Mouse (Mus musculus) layer of hippocampus, adult 8-10 months (tissue): ENCODE results near the gene Pard3. TPM values are rescaled to one million over a fixed set of nuclear protein-coding genes. Genes with fewer than 3 reads are reported as not detected.

ENCODE experiments used
- DNase-seq, 2 experiments: peaks; one replicate each; pipeline ENCODE4 v3.0.0; 2022; ENCODE audit warnings: low spot score in 2 of 2
- total RNA-seq, 4 experiments: library from RNA; stranded (reverse); gene quantifications; 2 replicates each; pipeline ENCODE4 v1.2.4; 2022

Pard3 gene
- total RNA-seq, 4 experiments from 2014 or later: 22.7 to 28.9 (median 25.4) TPM

GRCm38 (mm10) chr8:127428004-127428403 is 364.3 kb downstream of the Pard3 start:
- no peak for DNase-seq

DNA sequence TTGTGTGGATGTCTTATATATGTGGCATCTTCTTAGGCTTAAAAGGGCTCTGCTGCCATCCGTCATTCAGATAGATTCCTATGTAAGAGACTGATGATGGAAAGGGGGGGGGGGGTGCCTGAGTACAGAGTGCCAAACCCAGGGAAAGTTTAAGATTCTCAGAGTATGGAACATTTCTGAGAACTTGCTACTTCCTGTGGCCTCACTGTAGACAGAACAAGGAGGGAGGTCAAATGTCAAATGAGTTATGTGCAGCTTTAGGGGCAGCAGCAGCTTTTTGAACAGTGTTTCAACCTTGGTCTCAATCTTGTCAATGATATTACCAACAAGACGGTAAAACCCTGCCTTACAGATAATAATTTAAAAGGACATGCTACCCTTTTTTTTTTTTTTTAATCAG is 367.5 kb downstream of the Pard3 start:
- no peak for DNase-seq

- DNase-seq: no peak
These were observed 372.3 kb downstream of the Pard3 start for GRCm38 (mm10) chr8:127435975-127436374.

DNA sequence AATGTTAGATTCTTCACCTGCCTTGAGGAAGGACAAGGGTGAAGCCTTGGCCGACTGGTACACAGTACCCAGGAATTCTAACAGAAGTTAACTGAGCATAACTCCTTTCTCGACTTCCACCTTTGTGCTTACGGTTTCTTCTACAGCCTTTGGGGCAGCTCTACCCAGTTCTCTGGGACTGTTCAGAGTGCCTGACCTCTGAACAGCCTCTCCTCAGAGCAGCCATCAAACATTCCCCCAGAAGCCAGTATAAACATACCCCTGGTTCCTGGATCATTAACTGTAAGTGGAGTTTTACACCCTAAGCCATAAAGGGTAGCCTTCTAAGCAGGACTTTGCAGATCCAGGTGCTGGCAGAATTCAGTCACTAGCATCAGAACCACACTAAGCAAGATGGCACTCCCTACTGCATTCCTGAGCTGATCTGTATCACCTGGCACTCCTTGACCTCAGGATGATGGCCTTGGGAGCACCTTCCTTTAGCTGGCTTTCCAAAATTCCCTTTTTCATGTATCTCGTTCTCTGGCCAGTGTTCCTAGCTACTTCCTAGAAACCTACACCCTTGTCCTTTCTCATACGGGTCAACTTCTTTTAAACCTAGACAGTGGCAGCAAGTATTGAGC is 374.0 kb downstream of the Pard3 start:
- DNase-seq: no peak

GRCm38 (mm10) chr8:127438625-127439391 is 375.1 kb downstream of the Pard3 start:
- peak; percentile 59 to 67 for DNase-seq

GRCm38 (mm10) chr8:127439392-127440160 is 375.9 kb downstream of the Pard3 start:
- peak; percentile 57 to 63 for DNase-seq

GRCm38 (mm10) chr8:127440161-127440833 is 376.6 kb downstream of the Pard3 start:
- no peak for DNase-seq

DNA sequence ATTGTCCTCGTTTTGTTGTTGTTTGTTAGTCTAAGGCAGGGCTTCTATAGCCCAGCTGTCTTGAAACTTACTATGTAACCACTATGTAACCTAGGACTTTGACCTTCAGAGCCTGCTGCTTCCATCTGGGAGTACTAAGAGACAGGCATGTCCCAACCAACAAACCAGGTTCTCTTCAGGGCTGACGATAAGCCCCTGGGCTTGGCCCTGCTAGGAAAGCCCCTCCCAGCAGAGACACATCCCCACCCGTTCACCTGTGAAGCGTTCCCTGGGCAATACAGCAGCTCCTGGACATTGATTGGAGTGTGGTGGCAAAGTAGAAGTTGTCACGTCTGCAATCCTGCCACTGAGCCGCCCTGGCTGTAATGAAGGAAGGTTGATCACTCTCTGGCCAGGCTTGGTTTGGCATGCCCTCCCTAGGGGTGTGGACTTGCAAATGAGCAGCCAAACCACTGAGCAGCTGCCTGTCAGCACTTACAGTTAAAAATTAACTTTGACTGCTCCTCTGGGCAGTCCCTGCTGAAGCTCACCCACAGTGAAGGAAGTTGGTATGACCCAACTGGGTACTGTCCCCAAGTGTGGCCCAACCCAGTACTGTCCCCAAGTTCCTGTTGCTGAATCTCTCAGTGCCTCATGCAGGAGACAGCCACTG is 377.3 kb downstream of the Pard3 start:
- no peak for DNase-seq

DNA sequence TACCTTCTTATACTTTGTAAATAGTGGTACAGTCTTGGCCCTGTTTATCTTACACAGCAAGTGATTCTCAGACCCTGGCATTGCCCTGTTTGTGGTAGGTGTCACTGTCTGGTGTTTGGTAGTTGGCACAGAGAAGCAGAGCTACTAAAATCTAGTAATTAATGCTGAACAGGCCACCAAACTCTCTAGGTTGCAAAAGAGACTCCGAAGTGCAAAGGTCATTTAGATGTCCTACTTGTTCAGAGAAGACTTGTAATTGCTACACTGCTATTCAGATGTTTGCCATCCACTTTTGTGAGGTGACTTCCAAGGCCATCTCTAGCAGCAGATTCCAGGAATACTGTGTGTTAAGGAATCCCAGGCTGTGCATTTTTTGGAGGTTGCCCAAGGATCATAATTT is 383.7 kb downstream of the Pard3 start:
- DNase-seq: no peak

- no peak for DNase-seq
These were observed 385.6 kb downstream of the Pard3 start for GRCm38 (mm10) chr8:127449066-127449840.

GRCm38 (mm10) chr8:127450954-127451668 is 387.4 kb downstream of the Pard3 start:
- no peak for DNase-seq

- DNase-seq: no peak
These were observed 388.7 kb downstream of the Pard3 start for GRCm38 (mm10) chr8:127452364-127452763.

GRCm38 (mm10) chr8:127457901-127458300 is 394.2 kb downstream of the Pard3 start:
- DNase-seq: no peak

DNA sequence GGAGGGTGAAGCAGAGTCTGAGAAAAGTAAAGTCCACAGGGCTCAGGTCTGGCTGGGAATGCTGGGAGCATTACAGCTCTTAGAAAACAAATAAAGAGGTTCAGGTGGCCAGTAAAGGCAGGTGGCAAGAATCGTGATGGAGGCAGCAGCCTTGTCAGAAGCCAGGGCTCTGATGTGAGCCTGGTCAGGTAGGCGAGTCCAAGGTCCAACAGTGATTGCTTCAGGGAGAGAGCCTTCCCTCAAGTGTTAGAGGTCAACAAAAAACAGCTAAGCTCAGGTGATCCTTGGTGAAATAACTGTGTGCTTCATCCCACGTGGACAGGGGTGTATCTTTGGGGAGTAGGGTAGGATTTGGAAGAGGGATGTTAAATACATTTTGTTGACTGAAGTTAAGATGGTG is 397.5 kb downstream of the Pard3 start:
- DNase-seq: no peak

DNA sequence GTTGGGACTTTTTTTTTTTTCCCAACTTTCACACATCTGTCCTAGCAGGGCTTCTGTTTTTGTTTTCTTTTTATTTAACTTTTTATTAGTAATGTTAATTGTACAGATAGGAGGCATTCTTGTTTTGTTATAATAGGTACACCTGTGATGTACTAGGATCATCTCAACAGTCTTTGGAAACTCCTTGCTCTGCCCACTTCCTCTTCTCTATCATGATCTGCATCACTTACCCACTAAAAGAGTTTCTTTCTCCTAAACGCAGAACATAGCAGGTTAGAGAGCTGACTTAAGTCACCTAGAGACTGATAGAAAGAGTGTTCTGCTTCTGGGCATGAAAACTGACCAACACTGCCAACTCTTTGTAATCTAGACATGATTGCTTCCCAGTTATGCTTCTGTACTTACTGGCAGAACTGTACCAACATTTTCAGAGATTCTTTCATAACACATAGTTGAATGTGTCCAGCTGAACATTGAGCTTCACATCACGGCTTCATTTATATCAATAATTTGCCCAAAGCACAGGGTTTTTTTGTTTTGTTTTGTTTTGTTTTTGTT is 398.8 kb downstream of the Pard3 start:
- DNase-seq: no peak

- DNase-seq: no peak
These were observed 400.6 kb downstream of the Pard3 start for GRCm38 (mm10) chr8:127464300-127464699.

DNA sequence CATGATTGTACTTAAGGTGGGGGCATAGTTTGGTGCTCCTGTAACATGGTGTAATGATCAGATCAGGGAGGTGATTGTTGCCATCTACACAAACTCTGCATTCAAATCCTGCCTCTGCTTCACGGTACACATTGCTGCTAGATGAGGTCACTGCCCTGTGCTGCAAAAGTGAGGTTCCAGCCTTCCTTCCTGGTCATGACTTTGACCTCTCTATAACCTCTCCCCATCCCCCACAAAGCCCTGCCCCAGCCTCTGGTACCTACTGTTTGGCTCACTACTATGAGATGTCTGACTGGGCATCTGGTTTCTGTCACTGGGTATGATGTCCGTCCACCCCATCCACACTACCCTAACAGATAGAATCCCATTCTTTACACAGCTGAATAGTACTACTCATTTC is 408.5 kb downstream of the Pard3 start:
- DNase-seq: no peak

- DNase-seq: peak; percentile 50 to 66
These were observed 416.3 kb downstream of the Pard3 start for GRCm38 (mm10) chr8:127480003-127480402.

DNA sequence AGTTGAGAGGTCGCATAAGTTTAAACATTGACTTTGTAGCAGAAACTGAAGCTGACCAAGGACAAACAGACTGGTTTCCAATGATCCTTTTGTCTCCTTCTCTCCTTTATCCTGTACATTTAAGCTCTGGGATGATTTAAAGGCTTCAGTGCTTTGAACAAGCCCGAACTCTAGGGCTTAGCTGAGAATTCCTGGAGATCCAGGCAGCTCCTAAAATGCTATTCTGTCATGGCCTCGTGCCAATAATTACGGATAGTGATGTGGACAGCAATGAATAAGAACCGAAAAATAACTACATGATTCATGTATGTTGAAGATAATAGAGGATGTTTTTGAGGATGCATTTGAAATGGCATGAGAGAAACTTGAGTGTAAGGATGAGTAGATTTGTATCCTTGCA is 421.9 kb downstream of the Pard3 start:
- no peak for DNase-seq
